Mouse (Mus musculus) intestine, postnatal 0 days (tissue): Measurements from ENCODE around the gene Selplg. TPM values are rescaled to one million over a fixed set of nuclear protein-coding genes. Genes with fewer than 3 reads are reported as not detected.

Source experiments
- ATAC-seq: fragments of 200-750 bp; cut with Nextera tagmentation; 2 replicates; pipeline ENCODE4 v1.8.0; 2017; ENCODE audit warnings: mild to moderate bottlenecking, moderate TSS enrichment, moderate library complexity
- H3K27ac ChIP-seq: fragments of 300-500 bp; sonication (generic); 2 replicates; pipeline ENCODE4 v1.5.1; 2014; ENCODE audit warnings: mild to moderate bottlenecking, low read depth, low read length, moderate library complexity
- H3K27me3 ChIP-seq: fragments of 300-500 bp; sonication (generic); replicated peaks from 2 replicates; pipeline ENCODE4 v1.6.1; 2014; ENCODE audit warnings: low read length, mixed read lengths; ENCODE audit not compliant: control insufficient read depth, insufficient read depth
- H3K36me3 ChIP-seq: fragments of 300-500 bp; sonication (generic); 2 replicates; pipeline ENCODE4 v1.6.1; 2014; ENCODE audit warnings: mild to moderate bottlenecking, moderate library complexity; ENCODE audit not compliant: control insufficient read depth, insufficient read depth
- H3K4me1 ChIP-seq: fragments of 300-500 bp; sonication (generic); replicated peaks from 2 replicates; pipeline ENCODE4 v1.6.1; 2014; ENCODE audit warnings: antibody characterized with exemption, low read length, mixed read lengths; ENCODE audit not compliant: control insufficient read depth, insufficient read depth
- H3K4me2 ChIP-seq: fragments of 300-500 bp; sonication (generic); replicated peaks from 2 replicates; pipeline ENCODE4 v1.6.1; 2014; ENCODE audit warnings: low read depth, mild to moderate bottlenecking, moderate library complexity
- H3K4me3 ChIP-seq: fragments of 300-500 bp; sonication (generic); 2 replicates; pipeline ENCODE4 v1.5.1; 2014; ENCODE audit warnings: low read depth, low read length
- H3K9ac ChIP-seq: fragments of 300-500 bp; sonication (generic); 2 replicates; pipeline ENCODE4 v1.6.1; 2014; ENCODE audit warnings: mild to moderate bottlenecking, low read depth, low read length
- H3K9me3 ChIP-seq: fragments of 300-500 bp; sonication (generic); 2 replicates; pipeline ENCODE4 v1.6.1; 2016; ENCODE audit warnings: mixed run types; ENCODE audit not compliant: control insufficient read depth
- CTCF ChIP-seq: sonication (generic); IDR thresholded peaks from 2 replicates; pipeline ENCODE4 v1.5.1; 2016; ENCODE audit warnings: low read depth, mild to moderate bottlenecking, control low read depth, antibody characterized with exemption, moderate library complexity
- WGBS: fragments of 180-500 bp; shearing (Covaris S2); extraction: QIAGEN DNeasy Blood & Tissue Kit; methylation state at CpG from one replicate; pipeline ENCODE4 v1.1.7; 2014; 5-methylcytosine and 5-hydroxymethylcytosine counted together
- polyA plus RNA-seq: library from polyadenylated mRNA; unstranded; fragments of >200 nt; fragmentation: Nextera tagmentation; extraction: Ambion mirVana; gene quantifications from 2 replicates; pipeline ENCODE4 v1.2.1, GENCODE M21; 2015

Selplg gene
- polyA plus RNA-seq, 1 experiment from 2014 or later = 3.2 TPM

DNA sequence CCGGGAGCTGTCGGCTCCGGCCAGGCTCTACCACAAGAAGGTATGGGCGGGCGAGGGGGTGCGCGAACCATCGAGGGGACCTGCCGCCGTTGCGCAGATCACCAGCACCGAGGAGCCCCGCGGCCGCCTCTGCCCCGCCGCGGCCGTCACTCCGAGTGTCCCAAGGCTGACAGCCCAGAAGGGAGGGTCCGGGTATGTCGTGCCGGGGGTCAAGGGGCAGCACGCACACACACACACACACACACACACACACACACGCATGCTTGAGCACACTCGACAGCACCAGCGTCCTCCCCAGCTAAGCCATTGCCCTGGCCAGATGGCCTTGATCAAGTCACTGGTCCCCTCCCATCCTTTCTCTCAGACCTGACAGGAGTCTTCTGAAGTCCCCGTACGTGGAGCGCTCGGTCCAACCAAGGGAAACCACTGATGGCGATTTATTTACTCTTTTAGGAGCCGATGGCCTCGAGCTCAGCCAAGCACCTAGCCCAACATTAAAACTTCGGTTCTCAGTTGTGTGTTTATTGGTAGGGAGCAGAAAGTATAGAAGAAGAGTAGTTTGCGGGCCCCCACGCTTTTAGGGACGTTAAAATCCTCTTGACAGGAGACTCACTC is 59.4 kb downstream of the Selplg start:
- no peak for TF ChIP-seq CTCF
- H3K9me3 ChIP-seq = no peaks in the 10 kb centered on the region
- peaks cover 34% of the 10 kb centered on the region for H3K36me3 ChIP-seq
- H3K4me2 ChIP-seq = peak overlapping the region; percentile 92
- peak overlapping the region; percentile 56 for H3K9ac ChIP-seq
- H3K27ac ChIP-seq = peak overlapping the region; percentile 94; the same call in 1 of the 2 replicates
- H3K4me1 ChIP-seq = 0 out of 2 replicates have a peak, but pooled peaks cover 4% of the 10 kb centered on the region
- peak; percentile 27 for ATAC-seq
- WGBS = under 1% methylated on average over 33 of the region's 38 CpGs
- H3K27me3 ChIP-seq = no peaks in the 10 kb centered on the region
- peak overlapping the region; percentile 99 for H3K4me3 ChIP-seq

DNA sequence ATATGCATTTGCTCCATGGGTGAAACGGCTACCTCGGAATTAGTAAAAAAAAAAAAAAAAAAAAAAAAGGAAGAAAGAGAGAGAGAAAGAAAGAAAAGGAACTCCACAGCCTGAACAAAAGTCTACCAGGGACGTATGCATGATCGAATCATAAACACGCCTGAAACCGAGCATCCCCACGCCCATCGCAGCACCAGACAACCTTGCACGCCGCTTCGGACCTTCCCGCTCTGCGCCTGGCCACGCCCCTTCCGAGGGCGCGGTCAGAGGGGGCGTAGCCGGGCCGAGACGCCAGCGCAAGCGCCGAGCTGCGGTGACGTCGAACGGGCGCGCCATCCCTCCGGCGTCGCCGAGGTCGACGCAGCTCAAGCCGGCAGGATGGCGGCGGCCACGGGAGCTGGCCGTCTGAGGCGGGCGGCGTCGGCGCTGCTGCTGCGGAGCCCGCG is 60.0 kb downstream of the Selplg start, which contains the start of the genes Sart3 and Iscu:
Sart3 (minus strand) TSS at position 61 of the 446 bp plus-strand sequence.
Iscu (plus strand) TSS at position 299 of the 446 bp plus-strand sequence.
- no peaks in the 10 kb centered on the region for H3K9me3 ChIP-seq
- TF ChIP-seq CTCF = no peak
- peak within 1 kb of the TSS; percentile 90 for H3K9ac ChIP-seq
- WGBS = under 1% methylated on average over 49 of the region's 49 CpGs
- 0 out of 2 replicates have a peak, but pooled peaks cover 4% of the 10 kb centered on the region for H3K4me1 ChIP-seq
- peaks cover 40% of the 10 kb centered on the region for H3K36me3 ChIP-seq
- H3K27me3 ChIP-seq = no peaks in the 10 kb centered on the region
- H3K4me3 ChIP-seq = peak within 1 kb of the TSS; percentile 99
- H3K27ac ChIP-seq = peak within 1 kb of the TSS; percentile 94
- ATAC-seq = peak; percentile 85
- H3K4me2 ChIP-seq = peak within 1 kb of the TSS; percentile 92

GRCm38 (mm10) chr5:113771213-113772162 is 61.0 kb downstream of the Selplg start:
- Histone ChIP-seq H3K9me3 (no peaks in the 10 kb centered on the region), H3K9ac (peak overlapping the region; percentile 90), H3K4me3 (peak overlapping the region; percentile 99), H3K27ac (peak overlapping the region; percentile 94), H3K36me3 (peaks cover 38% of the 10 kb centered on the region), H3K27me3 (no peaks in the 10 kb centered on the region), H3K4me1 (0 out of 2 replicates have a peak, but pooled peaks cover 4% of the 10 kb centered on the region), H3K4me2 (peak overlapping the region; percentile 92)
- peak; percentile 77 for ATAC-seq
- TF ChIP-seq CTCF = no peak
- under 1% methylated on average over 96 of the region's 97 CpGs for WGBS

DNA sequence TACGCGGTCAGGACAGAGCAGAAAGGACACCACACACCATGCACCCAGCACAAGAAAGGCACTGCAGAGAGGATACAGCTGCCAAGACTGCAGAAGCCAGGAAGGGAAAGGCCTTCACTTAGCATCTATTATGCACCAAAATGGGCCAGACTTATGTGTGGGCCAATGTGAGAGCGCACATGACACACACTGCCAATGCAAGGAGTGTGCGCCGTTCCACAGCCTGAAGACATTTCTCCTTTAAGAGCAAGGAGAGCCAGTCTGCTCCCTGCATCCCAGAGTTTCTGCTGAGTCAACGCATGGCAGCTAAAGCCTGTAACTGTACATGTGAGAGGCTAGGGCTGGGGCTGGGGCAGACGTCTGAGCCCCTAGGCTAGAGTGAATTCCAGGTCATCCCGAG is 63.6 kb downstream of the Selplg start:
- H3K4me3 ChIP-seq = no peak overlapping the region
- H3K4me2 ChIP-seq = no peak overlapping the region
- H3K36me3 ChIP-seq = peaks cover 26% of the 10 kb centered on the region; the same call in 1 of the 2 replicates
- 0 out of 2 replicates have a peak, but pooled peaks cover 4% of the 10 kb centered on the region for H3K4me1 ChIP-seq
- WGBS = 89% methylated on average over 8 of the region's 8 CpGs
- no peaks in the 10 kb centered on the region for H3K27me3 ChIP-seq
- no peak for TF ChIP-seq CTCF
- H3K9me3 ChIP-seq = no peaks in the 10 kb centered on the region
- ATAC-seq = no peak
- H3K27ac ChIP-seq = no peak overlapping the region
- H3K9ac ChIP-seq = no peak overlapping the region

Other genes with a start within 250 kb of the Selplg start
- 2.1 and 2.9 TPM in 2 replicates for gene Cmklr1, start 182.2 kb downstream of the Selplg start, polyA plus RNA-seq
- gene 1700069L16Rik, start 107.9 kb downstream of the Selplg start, polyA plus RNA-seq = not detected in 2 replicates
- gene Ficd, start 96.8 kb downstream of the Selplg start, polyA plus RNA-seq = 4.6 and 5.0 TPM in 2 replicates
- gene Sart3, start 60.1 kb downstream of the Selplg start, polyA plus RNA-seq = 9.1 and 9.2 TPM in 2 replicates
- gene Iscu, start 59.9 kb downstream of the Selplg start, polyA plus RNA-seq = 133 and 145 TPM in 2 replicates
- gene Tmem119, start 32.1 kb downstream of the Selplg start, polyA plus RNA-seq = 21.1 and 23.0 TPM in 2 replicates
- gene Coro1c, start 76.1 kb upstream of the Selplg start, polyA plus RNA-seq = 116 and 127 TPM in 2 replicates
- gene Ssh1, start 161.2 kb upstream of the Selplg start, polyA plus RNA-seq = 5.1 TPM in 2 replicates
- gene Dao, start 171.1 kb upstream of the Selplg start, polyA plus RNA-seq = 18.2 and 23.2 TPM in 2 replicates
- gene Usp30, start 232.8 kb upstream of the Selplg start, polyA plus RNA-seq = 5.5 and 5.8 TPM in 2 replicates